Mouse (Mus musculus): ENCODE results near the gene Npm1. TPM values are rescaled to one million over a fixed set of nuclear protein-coding genes. Genes with fewer than 3 reads are reported as not detected.
A peak's percentile ranks its signal among the peaks of the same experiment; 100 is the strongest.

Npm1 gene
- polyA plus RNA-seq, 1 experiment, result 74.9 TPM

DNA sequence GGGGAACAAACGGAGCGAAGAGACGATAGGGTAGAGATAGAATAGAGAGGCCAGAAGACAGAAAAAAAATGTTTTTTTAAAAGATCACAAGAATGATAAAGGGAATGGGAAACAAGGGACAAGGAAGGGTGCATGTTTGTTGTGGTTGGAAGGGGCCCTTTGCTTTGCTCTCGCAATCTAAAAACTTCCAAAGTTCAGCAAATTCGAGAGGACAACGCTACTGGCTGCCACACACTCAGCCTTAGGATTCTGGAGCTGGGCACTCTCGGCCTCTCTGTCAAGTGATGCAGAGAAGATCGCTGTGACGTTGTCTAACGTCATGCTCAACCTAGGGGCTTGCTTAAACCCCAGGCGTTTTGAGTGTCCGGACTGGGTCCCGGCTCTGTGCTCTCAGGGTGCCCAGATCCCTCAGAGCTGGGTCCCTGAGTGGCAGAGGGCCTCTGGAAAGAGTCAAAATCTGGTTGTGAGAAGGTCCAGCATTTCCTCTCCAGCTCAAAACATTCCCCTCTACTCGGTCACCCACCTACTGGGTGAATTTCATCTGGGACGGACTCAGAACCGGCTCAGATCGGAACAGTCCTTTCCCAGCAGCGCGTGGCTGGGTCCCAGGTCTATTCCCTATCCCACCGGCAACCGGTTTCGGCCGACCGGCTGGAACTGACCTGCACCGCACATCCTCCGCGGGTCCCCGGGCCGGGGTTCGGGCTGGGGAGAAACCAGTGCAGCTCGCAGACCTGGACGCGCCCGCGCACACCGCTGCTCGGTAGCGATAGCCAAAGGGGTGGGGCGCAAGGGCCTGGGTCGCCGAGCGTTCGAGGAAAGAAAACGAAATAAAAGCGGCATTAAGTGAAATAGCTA lies 37.1 kb upstream of the Npm1 start:
- 3% methylated on average over 45 of the region's 45 CpGs for WGBS
- H3K4me3 ChIP-seq (replicated peaks; ENCODE audit: extremely low read depth, low read depth, low read length), result no peak overlapping the region
- peak; percentile 19 for DNase-seq

DNA sequence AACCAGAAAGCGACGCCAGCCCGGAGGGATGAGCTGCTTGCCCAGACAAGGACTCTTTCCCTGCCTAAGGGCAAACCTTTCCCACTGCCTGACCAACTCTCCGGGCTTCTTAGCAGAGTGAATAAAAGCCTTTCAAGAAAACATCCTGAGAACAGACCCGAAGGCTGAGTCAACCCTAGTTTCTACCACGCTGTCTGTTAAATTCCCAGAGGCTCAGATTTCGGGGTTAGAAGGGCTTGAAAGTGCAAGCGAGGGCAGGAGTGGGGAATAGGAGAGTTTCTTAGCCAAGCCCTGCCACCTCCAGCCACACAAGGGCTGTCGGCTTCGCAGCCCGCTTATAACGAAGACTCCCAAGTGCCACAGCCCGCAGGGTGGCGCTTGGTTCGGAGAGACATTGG lies 36.1 kb upstream of the Npm1 start:
- no peaks in the 10 kb centered on the region for H3K4me1 ChIP-seq (ENCODE audit: control insufficient read depth, insufficient read depth, low read length)
- TF ChIP-seq POLR2A (IDR thresholded peaks at IDR 0.05; ENCODE audit: borderline replicate concordance, extremely low read depth, low read depth, low read length) (no peak), CTCF (IDR thresholded peaks at IDR 0.05; ENCODE audit: insufficient read depth, low read length) (no peak)
- DNase-seq, result no peak
- 13% methylated on average over 15 of the region's 15 CpGs for WGBS
- H3K4me3 ChIP-seq (replicated peaks; ENCODE audit: extremely low read depth, low read depth, low read length), result no peak overlapping the region

More for the DNA sequence above, 37.1 kb upstream of the Npm1 start:
- no peaks in the 10 kb centered on the region for H3K4me1 ChIP-seq (ENCODE audit: control insufficient read depth, insufficient read depth, low read length)
- TF ChIP-seq POLR2A (IDR thresholded peaks at IDR 0.05; ENCODE audit: borderline replicate concordance, extremely low read depth, low read depth, low read length), result no peak
- TF ChIP-seq CTCF (IDR thresholded peaks at IDR 0.05; ENCODE audit: insufficient read depth, low read length), result no peak

DNA sequence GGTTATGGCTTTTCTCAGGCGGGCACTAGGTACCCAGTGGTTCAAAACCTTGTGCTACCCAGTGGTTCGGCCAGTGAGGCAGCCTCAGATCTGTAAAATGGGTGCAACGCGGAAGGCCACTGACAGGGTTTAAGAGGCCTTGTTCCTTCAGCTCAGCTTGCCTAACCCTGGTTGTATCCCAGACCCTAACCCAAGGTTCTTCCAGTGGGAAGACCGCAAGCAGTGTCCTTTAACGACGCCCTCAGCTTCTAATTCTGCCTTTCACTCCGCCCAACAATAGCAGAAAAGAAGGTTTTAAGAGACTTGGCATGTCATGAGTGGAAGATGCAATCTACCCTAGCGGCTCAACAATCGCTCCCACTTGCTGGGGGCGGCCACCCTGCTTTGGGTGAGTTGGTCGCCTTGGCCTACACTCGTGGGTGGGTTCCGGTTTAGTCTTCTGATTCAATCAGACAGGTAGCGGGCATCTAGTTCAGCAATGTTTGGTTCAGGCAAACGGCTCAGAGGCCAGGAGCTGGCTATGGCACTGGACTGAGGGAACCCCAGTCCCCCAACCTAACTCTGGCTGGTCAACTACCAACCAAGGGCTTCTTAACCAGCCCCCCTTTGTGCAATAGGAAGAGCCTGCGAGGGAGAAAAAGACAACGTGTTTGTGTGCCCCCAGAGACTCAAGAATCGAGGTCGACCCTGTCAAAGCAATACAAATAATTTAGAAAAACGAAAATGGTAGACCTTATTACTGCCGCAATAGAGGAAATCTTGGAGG lies 35.5 kb upstream of the Npm1 start:
- WGBS, result 41% methylated on average over 22 of the region's 22 CpGs
- no peak for DNase-seq
- Histone ChIP-seq H3K4me3 (replicated peaks; ENCODE audit: extremely low read depth, low read depth, low read length) (no peak overlapping the region), H3K4me1 (ENCODE audit: control insufficient read depth, insufficient read depth, low read length) (no peaks in the 10 kb centered on the region)
- TF ChIP-seq CTCF (IDR thresholded peaks at IDR 0.05; ENCODE audit: insufficient read depth, low read length), result no peak
- TF ChIP-seq POLR2A (IDR thresholded peaks at IDR 0.05; ENCODE audit: borderline replicate concordance, extremely low read depth, low read depth, low read length), result no peak

GRCm38 (mm10) chr11:33197673-33198072 lies 34.7 kb upstream of the Npm1 start:
- DNase-seq, result no peak
- 44% methylated on average over 15 of the region's 15 CpGs for WGBS
- TF ChIP-seq POLR2A (IDR thresholded peaks at IDR 0.05; ENCODE audit: borderline replicate concordance, extremely low read depth, low read depth, low read length) (no peak), CTCF (IDR thresholded peaks at IDR 0.05; ENCODE audit: insufficient read depth, low read length) (no peak)
- H3K4me3 ChIP-seq (replicated peaks; ENCODE audit: extremely low read depth, low read depth, low read length), result no peak overlapping the region
- H3K4me1 ChIP-seq (ENCODE audit: control insufficient read depth, insufficient read depth, low read length), result no peaks in the 10 kb centered on the region

GRCm38 (mm10) chr11:33197133-33197514 lies 34.1 kb upstream of the Npm1 start:
- WGBS, result 46% methylated on average over 13 of the region's 13 CpGs
- no peak for TF ChIP-seq POLR2A (IDR thresholded peaks at IDR 0.05; ENCODE audit: borderline replicate concordance, extremely low read depth, low read depth, low read length)
- TF ChIP-seq CTCF (IDR thresholded peaks at IDR 0.05; ENCODE audit: insufficient read depth, low read length), result no peak
- no peak overlapping the region for H3K4me3 ChIP-seq (replicated peaks; ENCODE audit: extremely low read depth, low read depth, low read length)
- DNase-seq, result no peak
- no peaks in the 10 kb centered on the region for H3K4me1 ChIP-seq (ENCODE audit: control insufficient read depth, insufficient read depth, low read length)

- WGBS, result 19% methylated on average over 24 of the region's 24 CpGs
- Histone ChIP-seq H3K4me3 (replicated peaks; ENCODE audit: extremely low read depth, low read depth, low read length) (no peak overlapping the region), H3K4me1 (ENCODE audit: control insufficient read depth, insufficient read depth, low read length) (no peaks in the 10 kb centered on the region)
- no peak for TF ChIP-seq POLR2A (IDR thresholded peaks at IDR 0.05; ENCODE audit: borderline replicate concordance, extremely low read depth, low read depth, low read length)
- no peak for TF ChIP-seq CTCF (IDR thresholded peaks at IDR 0.05; ENCODE audit: insufficient read depth, low read length)
- no peak for DNase-seq
These were observed 33.6 kb upstream of the Npm1 start for GRCm38 (mm10) chr11:33196447-33197132.

GRCm38 (mm10) chr11:33195531-33196446 lies 32.8 kb upstream of the Npm1 start:
- Histone ChIP-seq H3K4me1 (ENCODE audit: control insufficient read depth, insufficient read depth, low read length) (no peaks in the 10 kb centered on the region), H3K4me3 (replicated peaks; ENCODE audit: extremely low read depth, low read depth, low read length) (no peak overlapping the region)
- no peak for DNase-seq
- WGBS, result 13% methylated on average over 25 of the region's 25 CpGs
- TF ChIP-seq CTCF (IDR thresholded peaks at IDR 0.05; ENCODE audit: insufficient read depth, low read length), result no peak
- no peak for TF ChIP-seq POLR2A (IDR thresholded peaks at IDR 0.05; ENCODE audit: borderline replicate concordance, extremely low read depth, low read depth, low read length)

- 53% methylated on average over 7 of the region's 7 CpGs for WGBS
- DNase-seq, result no peak
- TF ChIP-seq CTCF (IDR thresholded peaks at IDR 0.05; ENCODE audit: insufficient read depth, low read length) (no peak), POLR2A (IDR thresholded peaks at IDR 0.05; ENCODE audit: borderline replicate concordance, extremely low read depth, low read depth, low read length) (no peak)
These were observed 32.1 kb upstream of the Npm1 start for GRCm38 (mm10) chr11:33195061-33195460.

More at GRCm38 (mm10) chr11:33195061-33195460, 32.1 kb upstream of the Npm1 start:
- Histone ChIP-seq H3K4me3 (replicated peaks; ENCODE audit: extremely low read depth, low read depth, low read length) (no peak overlapping the region), H3K4me1 (ENCODE audit: control insufficient read depth, insufficient read depth, low read length) (no peaks in the 10 kb centered on the region)
